Mouse (Mus musculus) CH12F3 (cell line): ENCODE measurements around the gene Tie1.
"Not testable (repeated sequence)": the region's sequence is repeated elsewhere in the genome, so short reads cannot be mapped to it uniquely, and the experiment has no call there.

ENCODE experiments used
- in situ Hi-C: fragments of 300-500 bp; cut with MboI; formaldehyde crosslinking; loops from 2 replicates; pipeline ENCODE4 v1.14.3; 2020; ENCODE audit warnings: low sequenced_read_pairs

Tie1 gene

DNA sequence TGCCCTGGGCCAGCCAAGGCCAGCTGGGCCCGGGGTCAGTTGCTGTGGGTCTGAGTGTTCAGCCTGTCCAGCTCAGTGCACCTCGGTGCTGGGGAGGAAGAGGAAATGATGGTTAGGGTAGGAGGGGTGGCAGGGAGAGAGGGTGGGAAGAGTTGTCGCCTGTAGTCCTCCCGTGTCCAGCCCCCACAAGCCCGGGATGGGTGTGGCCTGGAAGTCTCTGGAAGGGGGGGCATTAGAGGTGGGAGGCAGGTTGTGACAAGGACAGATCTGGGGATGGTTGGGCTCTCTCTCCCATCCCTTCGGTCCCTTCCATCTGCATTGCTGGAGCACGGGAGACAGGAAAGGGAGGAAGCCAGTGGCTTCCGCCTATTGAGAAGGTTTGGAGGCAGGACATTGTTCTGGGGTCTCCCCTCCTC lies at the start of gene Tie1:
Gene Tie1 (minus strand): TSS at position 345 of the 416 bp plus-strand sequence.
- in situ Hi-C loops: no loop called here

DNA sequence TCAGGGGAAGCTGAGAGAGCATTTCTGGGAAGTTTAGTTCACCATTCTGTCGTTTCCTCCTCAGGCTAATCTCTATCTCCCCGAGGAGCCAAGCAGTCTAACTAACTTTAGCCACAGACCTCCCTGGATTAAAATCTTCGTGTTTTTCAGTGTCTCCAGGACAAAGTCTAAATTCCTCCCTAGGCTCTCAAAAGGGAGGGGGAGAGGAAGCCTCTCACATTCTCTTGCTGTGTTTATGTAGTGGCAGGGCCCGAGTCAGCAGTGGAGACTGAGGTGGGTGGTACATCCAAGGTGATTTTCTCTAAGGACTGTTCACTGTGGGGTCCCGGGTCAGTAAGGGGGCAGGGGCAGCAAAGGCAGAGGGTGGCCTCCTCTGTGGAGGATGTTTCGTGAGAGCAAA lies 47.9 kb upstream of the Tie1 start:
- in situ Hi-C loops: no loop called here

DNA sequence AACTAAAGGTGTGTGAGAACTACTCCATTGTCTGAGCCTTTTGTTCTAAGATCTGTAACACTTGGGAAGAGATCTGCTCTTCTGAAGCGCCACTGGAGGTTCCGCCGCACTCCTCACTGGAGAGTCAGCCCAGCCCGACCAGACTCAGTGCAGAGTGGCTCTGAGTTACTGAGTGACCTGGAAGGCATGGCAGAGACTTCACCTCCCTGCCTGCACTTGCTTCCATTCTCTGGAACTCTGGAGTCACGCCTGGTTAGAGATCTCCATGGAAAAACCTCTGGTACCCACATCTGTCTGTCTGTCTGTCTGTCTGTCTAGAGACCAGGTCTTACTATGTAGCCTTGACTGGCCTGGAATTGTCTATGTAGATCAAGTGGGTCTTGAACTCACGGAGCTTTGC lies 45.7 kb upstream of the Tie1 start:
- in situ Hi-C loops: no loop called here

DNA sequence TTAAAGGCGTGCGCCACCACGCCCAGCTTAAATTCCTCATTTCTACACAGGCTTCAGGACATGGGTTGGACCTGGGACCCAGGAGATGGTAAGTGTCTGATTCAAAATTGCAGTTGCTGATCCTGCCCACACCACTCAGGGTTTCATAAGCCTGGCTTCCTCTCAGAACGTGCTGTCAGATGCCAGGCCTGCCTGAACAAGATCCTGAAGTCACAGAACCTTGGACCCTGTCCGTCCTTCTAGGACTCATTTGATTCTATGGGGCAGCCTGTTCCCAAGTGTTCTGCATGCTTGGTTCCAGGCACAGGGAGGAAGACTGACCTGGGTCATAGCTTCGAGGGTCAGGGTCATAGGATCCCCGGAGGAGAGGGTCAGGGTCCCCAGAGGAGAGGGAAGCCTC lies 43.7 kb upstream of the Tie1 start:
- in situ Hi-C loops: no loop called here

DNA sequence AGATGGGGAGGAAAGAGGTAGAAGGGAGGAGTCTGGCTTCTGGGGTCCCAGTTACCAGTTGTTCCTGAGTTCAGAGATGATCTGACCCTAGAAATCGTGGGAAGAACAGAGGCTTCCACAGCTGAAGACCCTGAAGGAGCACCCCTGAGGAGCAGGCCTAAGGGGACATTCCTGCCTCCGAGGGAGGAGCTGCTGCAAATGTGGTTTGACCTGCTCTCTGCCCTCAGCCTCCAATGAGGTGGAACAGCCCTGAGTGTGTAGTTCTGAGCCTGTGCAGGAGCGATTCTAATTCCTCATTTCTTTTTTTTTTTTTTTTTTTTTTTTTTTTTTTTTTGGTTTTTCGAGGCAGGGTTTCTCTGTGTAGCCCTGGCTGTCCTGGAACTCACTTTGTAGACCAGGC lies 43.3 kb upstream of the Tie1 start:
- in situ Hi-C loops: no loop called here

DNA sequence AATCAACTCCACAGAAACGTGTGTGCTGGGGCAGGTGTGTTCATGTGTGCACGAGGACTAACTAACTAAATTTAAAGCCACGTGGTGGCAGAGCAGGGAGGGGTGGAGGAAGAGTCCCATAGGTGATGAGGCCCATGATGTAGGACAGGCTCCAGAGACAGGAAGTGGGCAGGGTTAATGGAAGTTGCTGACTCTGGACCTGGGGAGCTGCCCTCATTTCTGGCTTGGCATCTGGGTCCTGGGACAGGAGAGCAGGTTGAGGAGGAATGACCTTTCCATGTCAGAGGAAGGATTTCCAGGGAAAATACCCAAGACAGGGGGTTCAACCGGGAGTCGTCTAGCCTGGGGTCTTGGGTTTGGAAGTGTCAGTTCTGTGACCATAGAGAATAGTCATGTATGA lies 42.8 kb upstream of the Tie1 start:
- in situ Hi-C loops: no loop called here

DNA sequence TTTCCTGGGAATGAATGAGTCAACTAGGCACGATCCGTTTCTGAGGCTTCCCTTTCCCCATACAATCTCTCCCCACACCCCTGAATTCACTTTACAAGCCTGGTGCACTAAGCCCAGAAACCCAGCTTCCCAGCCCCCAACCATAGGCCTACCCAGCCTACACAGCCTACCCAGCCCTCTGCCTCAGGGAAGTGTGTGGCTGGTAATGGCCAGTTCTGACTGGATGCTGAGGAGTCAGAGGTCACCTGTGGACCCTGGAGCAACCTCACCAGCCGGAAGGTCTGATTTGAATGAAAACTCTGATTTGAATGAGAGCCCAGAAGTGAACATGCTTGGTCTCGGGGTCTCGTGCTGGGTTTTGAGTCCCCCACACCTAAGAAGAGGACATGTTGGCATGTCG lies 37.9 kb upstream of the Tie1 start:
- in situ Hi-C loops: no loop called here

DNA sequence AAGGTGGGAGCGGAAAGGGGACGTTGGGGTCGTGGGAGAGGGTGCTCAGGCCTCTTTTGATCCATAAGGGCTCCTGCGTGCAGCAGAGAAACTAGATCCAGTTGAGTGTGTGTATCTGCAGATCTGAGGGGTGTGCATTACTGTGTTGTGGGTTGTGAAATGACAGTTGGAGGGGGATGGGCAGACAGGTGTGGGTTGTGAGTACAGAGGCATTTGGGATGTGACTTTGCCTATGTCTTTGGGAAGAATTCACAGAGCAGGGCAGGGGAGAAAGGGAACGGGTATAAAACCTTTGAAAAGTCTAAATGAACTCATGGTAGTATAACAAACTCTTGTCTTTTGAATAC lies 37.4 kb upstream of the Tie1 start:
- in situ Hi-C loops: no loop called here

DNA sequence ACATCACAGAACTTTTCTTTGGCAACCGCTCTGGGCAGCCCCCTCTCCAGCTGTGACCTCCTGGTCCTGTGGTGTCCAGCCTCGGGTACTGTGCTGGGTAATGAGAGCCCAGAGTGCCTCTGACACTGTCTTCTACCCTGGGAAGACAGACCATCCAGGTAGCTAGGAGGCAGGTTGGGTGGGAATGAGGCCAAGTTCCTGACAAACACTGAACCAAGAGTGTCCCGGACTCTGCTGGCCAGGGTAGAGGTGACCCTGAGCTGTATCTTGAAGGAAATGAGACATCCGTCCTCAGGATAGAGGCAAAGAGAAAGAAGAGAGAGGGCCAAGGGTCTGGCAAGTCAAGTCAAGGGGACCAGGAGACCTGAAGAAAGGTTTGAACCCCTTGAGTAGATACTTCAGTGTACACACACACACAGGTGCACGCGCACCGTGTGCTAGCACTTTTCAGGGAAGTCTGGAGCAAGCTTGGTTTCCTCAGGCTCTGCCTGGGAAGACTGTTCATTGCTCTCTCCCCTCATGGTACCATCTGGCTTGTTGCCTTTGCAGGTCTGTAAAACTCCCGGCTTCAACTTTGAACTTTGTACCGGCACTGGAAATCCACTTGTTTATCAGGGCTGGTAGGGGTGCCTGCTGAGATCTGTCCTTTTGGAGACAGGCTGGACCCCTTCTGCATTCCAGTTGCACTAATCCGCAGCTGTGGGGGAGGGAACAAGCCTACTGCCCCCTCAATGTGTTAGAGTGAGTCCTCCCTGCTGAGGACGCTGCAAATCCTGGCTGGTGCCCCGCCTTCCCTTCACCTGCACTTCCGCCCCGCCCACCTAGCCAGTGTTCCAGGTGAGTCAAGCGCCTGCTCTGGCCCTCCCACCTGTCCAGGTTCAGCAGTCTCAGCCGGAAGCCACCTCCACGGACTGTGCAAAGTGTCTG lies 36.8 kb upstream of the Tie1 start, which contains the start of gene 2610528J11Rik:
Gene 2610528J11Rik (plus strand): TSS at position 592 of the 927 bp plus-strand sequence.
- in situ Hi-C loops: no loop called here

DNA sequence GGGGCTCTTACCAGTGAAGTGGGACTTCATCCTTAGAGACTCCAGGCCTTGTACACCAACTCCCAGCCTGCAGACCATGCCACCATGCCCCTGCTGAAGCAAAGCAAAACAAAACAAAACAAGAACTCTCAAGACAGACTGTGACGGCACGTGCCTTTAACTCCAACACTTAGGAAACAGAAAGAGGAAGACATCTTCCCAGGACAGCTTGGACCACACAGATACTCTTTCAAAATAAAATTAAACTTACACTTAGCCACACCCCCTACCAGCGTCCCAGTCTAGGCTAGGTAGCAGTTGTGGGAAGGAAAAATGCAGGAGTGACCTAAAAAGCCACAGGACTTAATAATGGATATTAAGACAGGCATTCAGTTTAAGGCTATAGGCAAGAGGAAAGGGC lies 35.9 kb upstream of the Tie1 start:
- in situ Hi-C loops: no loop called here

DNA sequence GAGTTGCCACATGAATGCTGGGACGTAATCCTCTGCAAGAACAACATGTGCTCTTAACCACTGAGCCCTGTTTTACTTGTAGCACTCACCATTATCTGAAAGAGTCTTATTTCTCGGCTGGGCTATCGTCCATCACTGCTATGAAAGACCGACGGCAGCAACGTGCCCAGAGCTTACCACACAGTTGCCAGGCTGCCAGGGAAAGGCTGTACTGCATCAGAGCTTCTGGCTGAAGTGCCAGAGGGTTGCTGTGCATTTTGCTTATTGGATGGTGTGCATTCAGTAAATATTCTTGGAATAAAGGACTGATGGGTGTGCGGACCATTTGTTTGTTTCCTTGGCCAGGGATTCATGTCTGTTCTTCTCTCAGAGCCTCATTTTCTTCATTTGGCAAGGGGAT lies 34.1 kb upstream of the Tie1 start:
- in situ Hi-C loops: no loop called here

DNA sequence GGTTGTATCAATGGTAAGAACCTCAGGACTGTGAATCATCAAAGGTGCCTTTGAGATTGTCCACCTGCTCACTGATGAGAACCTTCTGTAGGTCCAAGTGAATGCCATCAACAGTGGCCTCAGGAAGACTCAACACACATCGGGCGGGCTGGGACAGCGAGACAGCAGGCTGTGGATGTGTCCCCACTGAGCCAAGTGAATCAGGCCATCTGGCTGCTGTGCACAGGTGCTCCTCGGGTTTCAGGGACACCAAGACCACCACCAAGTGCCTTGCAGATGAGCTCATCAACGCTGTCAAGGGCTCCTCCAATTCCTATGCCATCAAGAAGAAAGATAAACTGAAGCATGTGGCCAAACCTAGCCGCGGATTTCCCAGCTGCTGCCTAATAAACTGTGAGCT lies 32.4 kb upstream of the Tie1 start:
- in situ Hi-C loops: no loop called here

DNA sequence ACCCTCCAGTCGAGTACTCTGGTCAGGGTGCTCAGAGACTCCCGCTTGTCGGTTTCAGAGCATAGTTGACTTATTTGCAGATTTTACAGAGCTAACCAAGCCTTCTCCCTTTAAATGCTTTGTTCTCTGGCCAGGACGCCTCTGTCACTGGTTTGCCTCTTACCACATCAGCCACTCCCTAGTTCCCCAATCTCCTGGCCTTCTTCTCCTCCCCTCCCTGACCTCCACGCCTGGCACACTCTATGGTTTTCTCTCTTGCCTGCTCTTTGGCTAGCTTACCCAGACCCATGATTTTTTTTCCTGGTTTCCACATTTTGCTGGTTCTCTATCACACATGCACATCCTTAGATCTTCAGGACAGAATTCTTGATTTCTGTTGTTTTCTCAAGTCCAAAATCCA lies 28.3 kb upstream of the Tie1 start:
- in situ Hi-C loops: no loop called here

DNA sequence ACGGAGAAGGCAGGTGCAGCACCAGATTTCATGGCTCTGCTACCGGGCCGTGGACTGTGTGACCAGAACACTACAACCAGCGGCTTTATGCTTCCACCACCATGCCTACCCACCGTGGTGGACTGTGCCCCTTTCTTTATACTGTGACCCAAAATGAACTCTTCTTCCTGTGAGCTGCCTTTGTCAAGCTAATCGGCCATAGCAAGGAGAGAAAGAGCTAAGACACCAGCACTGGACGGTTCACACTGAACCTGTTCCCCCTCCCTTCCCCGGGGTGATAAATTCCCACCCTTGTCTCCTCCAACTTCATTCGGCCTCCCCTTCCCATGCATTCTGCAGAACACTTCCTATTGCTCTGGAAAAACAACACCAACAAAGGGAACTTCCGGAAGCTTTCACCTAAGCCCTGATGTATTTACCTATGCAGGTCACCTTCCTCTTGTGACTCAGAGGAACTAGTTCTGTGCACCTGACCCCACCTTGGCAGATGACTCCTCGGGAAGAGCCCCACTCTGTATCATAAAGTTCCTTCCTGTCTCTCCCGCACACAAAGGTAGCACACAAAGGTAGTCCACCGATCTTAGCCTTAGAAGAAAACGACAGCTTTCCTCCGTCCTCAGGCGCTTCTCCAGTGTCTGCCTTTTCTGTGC lies 27.8 kb upstream of the Tie1 start:
- in situ Hi-C loops: no loop called here

DNA sequence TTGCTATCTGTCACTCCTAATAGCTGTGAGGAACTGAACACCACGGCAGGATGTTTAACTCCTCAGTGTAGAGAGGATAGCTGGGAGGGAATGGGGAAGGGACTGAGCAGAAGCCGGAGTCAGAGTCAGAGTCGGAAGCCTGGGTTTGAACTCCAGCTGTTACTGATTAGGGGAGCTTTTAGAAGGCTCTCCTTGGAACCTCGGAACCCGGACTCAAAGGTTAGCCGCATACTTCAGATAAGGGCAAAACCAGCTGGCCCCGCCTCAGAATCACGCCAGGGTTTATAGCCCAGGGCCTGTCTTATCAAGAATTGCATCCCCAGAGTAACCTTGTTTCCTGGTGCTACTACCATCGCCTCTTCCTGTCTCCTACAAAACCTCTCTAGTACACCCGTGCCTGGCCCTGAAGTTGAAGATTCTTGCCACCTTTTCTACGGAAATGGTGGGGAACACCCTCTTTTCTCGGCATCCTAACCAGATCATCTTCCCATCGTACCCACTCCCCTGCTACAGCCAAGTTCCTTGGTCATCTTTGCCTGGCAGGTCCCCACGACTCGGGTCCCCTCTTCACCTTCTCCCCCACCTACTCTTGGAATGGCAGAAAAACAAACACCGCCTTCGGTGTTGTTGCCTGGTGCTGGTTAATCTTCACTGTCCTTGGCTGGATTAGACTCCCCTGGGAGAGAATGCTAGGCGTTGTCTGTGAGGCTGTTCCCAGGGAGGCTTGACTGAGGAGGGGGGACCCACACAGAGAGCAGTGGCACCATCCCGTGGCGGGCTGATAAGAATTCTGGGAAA lies 27.0 kb upstream of the Tie1 start:
- in situ Hi-C loops: no loop called here

DNA sequence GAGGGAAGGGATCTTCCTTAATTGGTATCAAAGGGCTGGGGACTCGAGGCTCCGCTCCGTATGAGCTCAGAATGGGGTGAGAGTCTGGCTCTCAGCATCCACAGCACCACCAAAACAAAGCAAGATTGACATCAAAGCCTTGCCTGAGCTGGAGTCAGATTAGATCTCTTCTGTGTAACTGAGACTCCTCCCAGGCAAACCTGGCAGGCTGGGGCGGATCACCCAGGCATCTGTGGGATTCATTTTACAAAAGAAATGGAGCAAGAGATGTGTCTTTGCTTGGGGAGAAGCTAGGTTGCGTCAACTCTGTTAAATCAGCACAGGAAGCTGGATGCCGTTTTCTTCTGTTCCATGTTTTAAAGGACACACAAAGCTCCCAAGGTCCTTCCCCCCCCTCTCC lies 19.2 kb upstream of the Tie1 start:
- in situ Hi-C loops: no loop called here

DNA sequence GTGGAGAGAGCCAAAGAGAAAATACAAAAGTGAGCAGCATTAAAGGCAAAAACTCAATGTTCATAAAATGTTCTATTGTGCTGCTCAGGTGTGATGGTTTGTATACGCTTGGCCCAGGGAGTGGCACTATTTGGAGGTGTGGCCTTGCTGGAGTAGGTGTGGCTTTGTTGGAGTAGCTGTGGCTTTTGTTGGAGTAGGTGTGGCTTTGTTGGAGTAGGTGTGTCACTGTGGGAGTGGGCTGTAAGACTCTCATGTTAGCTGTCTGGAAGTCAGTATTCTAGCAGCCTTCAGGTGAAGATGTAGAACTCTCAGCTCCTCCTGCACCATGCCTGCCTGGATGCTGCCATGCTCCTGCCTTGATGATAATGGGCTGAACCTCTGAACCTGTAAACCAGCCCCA lies 17.3 kb upstream of the Tie1 start:
- in situ Hi-C loops: not testable (repeated sequence)

DNA sequence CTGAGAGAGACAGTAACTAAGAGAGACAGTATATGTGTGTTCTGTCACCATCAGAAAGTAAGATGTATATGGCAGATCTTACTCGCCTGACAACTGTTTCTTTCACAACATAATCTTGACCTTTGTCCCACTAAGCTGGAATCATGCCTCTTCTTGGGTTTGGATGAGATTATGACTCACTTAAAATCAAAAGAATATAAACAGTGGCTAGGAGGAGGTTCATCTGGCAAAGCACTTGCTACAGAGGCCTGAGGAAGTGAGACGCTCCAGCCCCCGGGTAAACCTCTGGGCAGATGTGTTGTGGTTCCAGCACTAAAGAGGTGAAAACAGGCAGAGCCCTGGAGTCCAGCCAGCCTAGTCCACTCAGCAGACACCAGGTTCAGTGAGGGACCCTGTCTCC lies 15.7 kb upstream of the Tie1 start:
- in situ Hi-C loops: no loop called here

DNA sequence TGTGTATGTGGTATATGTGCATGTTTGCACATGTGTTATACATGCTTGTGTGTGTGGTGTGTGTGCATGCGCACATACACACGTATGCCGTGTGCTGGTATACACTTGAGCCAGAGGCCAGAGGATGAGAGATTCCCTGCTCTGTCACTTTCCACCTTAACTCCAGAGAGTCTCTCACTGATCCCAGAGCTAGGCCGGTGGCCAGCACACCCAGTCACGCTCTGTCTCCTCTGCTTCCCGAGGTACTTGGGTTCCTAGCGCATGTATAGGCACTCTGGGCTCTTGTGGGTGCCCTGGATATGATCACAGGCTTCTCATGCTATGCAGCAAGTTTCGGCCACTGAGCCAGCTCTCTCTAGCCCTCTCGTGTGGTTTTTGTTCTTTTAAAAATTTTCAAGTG lies 10.9 kb upstream of the Tie1 start:
- in situ Hi-C loops: no loop called here

DNA sequence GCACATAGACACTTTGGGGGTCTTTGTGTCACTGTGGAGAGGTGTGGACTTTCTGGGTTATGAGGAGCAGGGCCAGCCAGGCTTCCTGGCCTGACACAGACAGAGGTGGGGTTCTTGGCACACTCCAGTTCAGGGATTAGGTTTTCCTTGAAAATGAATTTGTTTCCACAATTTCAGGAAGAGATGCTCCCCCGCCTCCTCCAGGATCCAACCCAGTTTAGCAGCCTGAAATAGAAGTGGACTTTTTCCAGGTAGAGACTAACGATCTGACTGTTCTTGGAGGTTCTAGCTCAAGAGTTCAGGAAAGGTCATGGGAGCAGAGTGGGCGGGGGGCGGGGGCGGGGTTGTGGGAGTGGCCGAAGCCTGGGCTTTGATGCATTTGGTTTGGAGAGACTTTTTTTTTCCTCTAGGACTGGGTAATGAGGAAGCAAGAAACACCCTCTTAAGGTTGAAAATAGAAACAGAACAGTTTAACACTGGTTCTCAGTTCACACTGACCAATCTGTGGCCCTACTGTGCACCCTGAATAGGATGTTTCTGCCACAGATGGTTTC lies 10.4 kb upstream of the Tie1 start:
- in situ Hi-C loops: no loop called here

DNA sequence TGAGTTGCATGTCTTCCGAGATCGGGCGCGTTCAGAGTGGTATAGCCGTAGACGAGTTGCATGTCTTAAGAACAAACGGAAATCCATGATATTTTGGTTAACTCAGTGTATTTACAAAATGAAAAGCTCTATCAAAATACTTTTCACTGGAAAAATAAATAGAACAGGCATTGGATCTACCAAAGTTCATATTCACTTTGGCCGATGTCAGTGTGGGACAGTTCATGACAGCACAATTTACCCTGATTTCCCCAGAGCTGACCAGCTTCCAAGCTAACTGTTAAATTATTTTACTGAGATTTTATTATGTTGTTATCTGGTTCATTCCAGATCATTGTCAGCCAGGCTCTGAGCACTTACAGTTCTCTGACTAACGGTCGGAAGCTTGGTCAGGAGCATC lies 600 bp upstream of the Tie1 start:
- in situ Hi-C loops: no loop called here
